Mouse (Mus musculus) heart, embryonic 14.5 days (tissue): ENCODE measurements around the gene Exosc7. TPM values are rescaled to one million over a fixed set of nuclear protein-coding genes. Genes with fewer than 3 reads are reported as not detected.

Experiments used
- ATAC-seq: fragments of 200-750 bp; cut with Nextera tagmentation; 2 replicates; pipeline ENCODE4 v1.8.0; 2017; ENCODE audit warnings: low read depth, moderate TSS enrichment; ENCODE audit not compliant: insufficient number of reproducible peaks, insufficient read depth, low FRiP score
- H3K27ac ChIP-seq, 2 experiments: fragments of 200-500 bp in 1 of 2; fragments of 300-500 bp in 1 of 2; sonication (generic) in 1 of 2; replicated peaks in 1 of 2; 2 replicates each; pipeline ENCODE4 v1.5.1; 2012 to 2014; ENCODE audit warnings: low read depth in 2 of 2, low read length in 2 of 2, control low read depth in 1 of 2, mild to moderate bottlenecking in 1 of 2, mixed read lengths in 1 of 2; ENCODE audit not compliant: control insufficient read depth in 1 of 2, insufficient read depth in 1 of 2
- H3K27me3 ChIP-seq: fragments of 300-500 bp; sonication (generic); 2 replicates; pipeline ENCODE4 v1.6.1; 2014; ENCODE audit warnings: mild to moderate bottlenecking, low read length, control low read depth; ENCODE audit not compliant: control insufficient read depth, insufficient read depth
- H3K36me3 ChIP-seq: fragments of 300-500 bp; sonication (generic); 2 replicates; pipeline ENCODE4 v1.6.1; 2014; ENCODE audit warnings: mild to moderate bottlenecking, control low read depth, low read length, mixed read lengths; ENCODE audit not compliant: control insufficient read depth, insufficient read depth
- H3K4me1 ChIP-seq, 2 experiments: fragments of 200-500 bp in 1 of 2; fragments of 300-500 bp in 1 of 2; sonication (generic) in 1 of 2; 2 replicates each; pipeline ENCODE4 v1.6.1; 2012 to 2014; ENCODE audit warnings: low read length in 2 of 2, control low read depth in 1 of 2, mixed read lengths in 1 of 2; ENCODE audit not compliant: control insufficient read depth in 2 of 2, insufficient read depth in 2 of 2
- H3K4me2 ChIP-seq: fragments of 300-500 bp; sonication (generic); 2 replicates; pipeline ENCODE4 v1.6.1; 2014; ENCODE audit warnings: mild to moderate bottlenecking, low read length
- H3K4me3 ChIP-seq, 2 experiments: fragments of 200-500 bp in 1 of 2; fragments of 300-500 bp in 1 of 2; sonication (generic) in 1 of 2; 2 replicates each; pipeline ENCODE4 v1.5.1; 2012 to 2014; ENCODE audit warnings: low read length in 2 of 2, mild to moderate bottlenecking in 2 of 2, control low read depth in 1 of 2, low read depth in 1 of 2, moderate library complexity in 1 of 2; ENCODE audit not compliant: control insufficient read depth in 1 of 2, insufficient read depth in 1 of 2
- H3K9ac ChIP-seq: fragments of 300-500 bp; sonication (generic); 2 replicates; pipeline ENCODE4 v1.6.1; 2014; ENCODE audit warnings: mild to moderate bottlenecking, low read length
- H3K9me3 ChIP-seq: fragments of 300-500 bp; sonication (generic); 2 replicates; pipeline ENCODE4 v1.6.1; 2016; ENCODE audit warnings: low read length, control low read depth; ENCODE audit not compliant: control insufficient read depth
- WGBS: fragments of 180-500 bp; shearing (Covaris S2); extraction: QIAGEN DNeasy Blood & Tissue Kit; methylation state at CpG from one replicate; pipeline ENCODE4 v1.1.7; 2014; 5-methylcytosine and 5-hydroxymethylcytosine counted together
- polyA plus RNA-seq: library from polyadenylated mRNA; unstranded; fragments of >200 nt; fragmentation: Nextera tagmentation; extraction: Ambion mirVana; gene quantifications from 2 replicates; pipeline ENCODE4 v1.2.1, GENCODE M21; 2014

Gene Exosc7
- polyA plus RNA-seq, 1 experiment from 2014 or later, result 72.9 TPM

DNA sequence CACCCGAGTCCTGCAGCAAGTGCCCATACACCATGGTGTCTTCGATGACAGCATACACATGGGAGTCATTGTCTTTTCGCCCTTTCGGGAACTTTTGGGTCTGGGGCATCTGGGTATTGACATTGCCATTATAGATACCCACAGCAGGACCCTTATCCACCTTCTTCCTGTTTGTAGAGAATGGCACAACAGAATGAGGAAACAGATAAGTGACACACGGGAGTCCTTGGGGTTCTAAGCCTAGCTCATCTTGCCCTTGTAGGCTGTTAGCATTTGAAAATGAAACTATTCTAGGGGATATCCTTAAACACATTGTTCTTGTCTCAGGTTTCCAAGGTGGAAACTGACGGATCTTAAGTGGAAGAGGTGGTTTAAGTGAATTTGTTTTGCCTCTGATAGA is 60.7 kb downstream of the Exosc7 start:
- Histone ChIP-seq H3K36me3 (no peaks in the 10 kb centered on the region), H3K27me3 (no peaks in the 10 kb centered on the region), H3K9me3 (no peaks in the 10 kb centered on the region), H3K4me3 (no peak overlapping the region), H3K4me2 (no peak overlapping the region), H3K27ac (no peak overlapping the region), H3K4me1 (no peaks in the 10 kb centered on the region), H3K9ac (no peak overlapping the region)
- no peak for ATAC-seq
- WGBS, result 66% methylated on average over 6 of the region's 6 CpGs

DNA sequence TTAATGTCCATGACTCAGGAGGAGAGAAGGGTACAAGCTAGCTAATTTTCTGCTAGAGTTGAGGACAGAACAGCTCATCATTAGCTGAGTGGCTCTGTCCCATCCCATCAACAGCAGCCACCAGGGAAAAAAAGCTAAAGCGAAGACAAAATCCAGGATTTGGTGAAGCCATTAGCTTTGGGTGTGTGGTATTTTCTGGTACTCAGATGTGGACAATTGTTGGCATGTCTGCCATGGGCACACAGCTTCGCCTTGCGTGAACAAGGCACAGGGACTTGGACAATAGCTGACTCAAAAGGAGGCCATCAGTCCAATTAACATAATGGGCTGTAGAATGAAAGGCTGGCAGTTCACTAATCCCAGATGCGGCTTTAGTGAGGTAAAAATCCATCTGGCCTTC is 61.3 kb downstream of the Exosc7 start:
- Histone ChIP-seq H3K27ac (no peak overlapping the region), H3K27me3 (no peaks in the 10 kb centered on the region), H3K4me1 (no peaks in the 10 kb centered on the region), H3K9me3 (no peaks in the 10 kb centered on the region), H3K36me3 (no peaks in the 10 kb centered on the region), H3K4me2 (no peak overlapping the region), H3K4me3 (no peak overlapping the region), H3K9ac (no peak overlapping the region)
- ATAC-seq, result no peak
- 85% methylated on average over 4 of the region's 4 CpGs for WGBS

DNA sequence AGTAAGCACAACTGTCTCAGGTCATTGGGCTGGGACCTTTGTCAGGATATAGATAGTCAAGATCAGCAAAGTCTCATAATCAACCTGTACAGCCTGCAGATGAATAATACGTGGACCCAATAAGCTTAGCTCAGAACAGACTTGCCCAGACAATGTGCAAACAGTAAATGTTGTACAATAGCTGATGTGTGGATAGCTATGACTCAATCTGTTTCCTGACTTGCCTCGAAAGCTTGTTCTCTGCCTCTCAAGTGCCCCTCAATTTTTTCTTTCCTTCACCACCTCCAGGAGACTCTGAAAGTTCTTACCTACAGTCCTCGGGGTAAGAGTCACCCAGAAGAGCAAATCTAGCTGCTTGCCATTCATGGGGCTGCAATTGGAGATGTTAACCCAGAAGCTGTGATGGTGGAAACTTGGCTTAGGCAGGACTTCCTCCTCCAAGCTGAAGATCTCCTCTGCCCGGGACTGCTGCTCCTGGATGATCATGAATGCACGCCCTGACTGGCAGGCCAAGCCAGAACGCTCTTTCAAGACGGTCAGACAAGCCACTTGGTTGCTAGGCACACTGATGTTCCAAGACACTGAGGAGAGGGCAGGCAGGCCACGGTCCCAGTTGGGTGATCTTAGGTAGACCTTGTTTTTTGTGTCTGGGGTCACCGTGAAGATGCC is 64.5 kb downstream of the Exosc7 start:
- Histone ChIP-seq H3K36me3 (no peaks in the 10 kb centered on the region), H3K4me1 (no peaks in the 10 kb centered on the region), H3K4me2 (no peak overlapping the region), H3K27ac (no peak overlapping the region), H3K27me3 (no peaks in the 10 kb centered on the region), H3K4me3 (no peak overlapping the region), H3K9me3 (no peaks in the 10 kb centered on the region), H3K9ac (no peak overlapping the region)
- ATAC-seq, result no peak
- 70% methylated on average over 9 of the region's 9 CpGs for WGBS

DNA sequence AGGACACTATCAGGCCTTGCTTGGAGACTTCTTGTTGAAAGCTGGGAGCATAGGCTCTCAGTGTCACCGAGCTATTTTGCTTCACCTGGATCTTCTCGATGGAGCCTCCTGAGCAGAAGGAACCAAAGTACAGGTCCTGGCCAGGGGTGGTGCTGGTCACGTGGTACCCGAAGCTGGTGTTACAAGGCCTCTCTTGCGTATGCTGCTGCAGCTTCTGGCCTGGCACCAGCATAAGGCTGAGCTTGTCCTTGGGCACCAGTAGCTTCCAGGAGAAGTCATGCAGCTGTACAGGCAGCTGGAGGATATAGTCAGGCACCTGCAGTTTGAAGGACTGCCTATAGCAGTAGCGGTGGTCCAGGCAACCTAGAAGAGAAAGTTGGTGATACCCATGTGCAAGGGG is 67.0 kb downstream of the Exosc7 start:
- H3K27ac ChIP-seq, result no peak overlapping the region
- H3K27me3 ChIP-seq, result no peaks in the 10 kb centered on the region
- WGBS, result 87% methylated on average over 6 of the region's 6 CpGs
- H3K4me2 ChIP-seq, result no peak overlapping the region
- no peak for ATAC-seq
- H3K4me1 ChIP-seq, result no peaks in the 10 kb centered on the region
- H3K36me3 ChIP-seq, result no peaks in the 10 kb centered on the region
- no peak overlapping the region for H3K4me3 ChIP-seq
- no peak overlapping the region for H3K9ac ChIP-seq
- no peaks in the 10 kb centered on the region for H3K9me3 ChIP-seq

DNA sequence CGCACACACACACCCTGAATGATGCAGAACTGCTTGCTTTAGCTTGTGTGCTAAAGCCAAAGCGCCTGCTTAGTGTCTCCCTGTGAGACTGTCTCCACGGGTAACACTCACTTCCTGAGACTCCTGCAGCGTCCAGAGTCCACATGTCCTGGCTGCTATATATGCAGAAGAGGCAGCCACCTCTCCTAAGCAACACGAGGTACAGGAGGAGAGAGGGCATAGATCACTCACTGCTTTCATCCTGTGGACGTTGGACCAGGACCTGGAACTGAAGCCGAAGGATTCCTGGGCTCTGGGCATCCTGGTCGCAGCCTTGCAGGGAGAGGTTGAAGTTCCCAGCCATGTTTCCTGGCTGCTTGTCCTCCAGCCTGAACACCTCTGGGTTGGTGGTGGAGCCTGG is 70.2 kb downstream of the Exosc7 start:
- H3K4me2 ChIP-seq, result no peak overlapping the region
- no peak overlapping the region for H3K9ac ChIP-seq
- peaks cover 2 to 5% of the 10 kb centered on the region in 2 experiments; a peak in 3 of 4 replicates for H3K4me1 ChIP-seq
- no peaks in the 10 kb centered on the region for H3K9me3 ChIP-seq
- no peaks in the 10 kb centered on the region for H3K36me3 ChIP-seq
- WGBS, result 63% methylated on average over 8 of the region's 8 CpGs
- ATAC-seq, result no peak
- H3K27me3 ChIP-seq, result no peaks in the 10 kb centered on the region
- H3K27ac ChIP-seq, result no peak overlapping the region
- no peak overlapping the region for H3K4me3 ChIP-seq

DNA sequence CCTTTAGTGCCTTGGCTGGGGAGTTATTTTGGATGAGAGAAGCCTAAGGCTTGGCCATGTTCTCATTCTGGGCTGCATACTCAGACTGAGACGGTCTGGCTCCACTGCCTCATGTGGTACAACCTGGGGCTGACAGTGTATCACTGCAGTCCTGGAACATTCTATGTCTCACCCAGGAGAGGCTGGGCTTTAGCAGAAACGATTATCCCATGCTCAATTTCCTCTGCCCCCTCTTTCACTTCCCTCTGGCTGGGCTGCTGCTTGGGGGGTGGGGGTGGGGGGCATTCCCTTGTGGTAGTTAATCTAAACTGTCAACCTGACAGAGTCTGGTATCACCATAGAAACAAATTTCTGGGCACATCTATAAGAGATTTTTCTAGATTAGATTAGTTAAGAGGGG is 72.5 kb downstream of the Exosc7 start:
- Histone ChIP-seq H3K4me3 (no peak overlapping the region), H3K9me3 (no peaks in the 10 kb centered on the region), H3K36me3 (no peaks in the 10 kb centered on the region), H3K4me2 (no peak overlapping the region), H3K27me3 (no peaks in the 10 kb centered on the region), H3K9ac (no peak overlapping the region), H3K4me1 (peaks cover 2 to 5% of the 10 kb centered on the region in 2 experiments; a peak in 3 of 4 replicates), H3K27ac (no peak overlapping the region)
- no peak for ATAC-seq
- WGBS, result 43% methylated on average over 2 of the region's 2 CpGs

Other genes with a start within 250 kb of the Exosc7 start
- 34.8 and 36.7 TPM in 2 replicates for gene Zfp445, start 247.2 kb upstream of the Exosc7 start, polyA plus RNA-seq
- 1.1 and 1.5 TPM in 2 replicates for gene Zkscan7, start 227.5 kb upstream of the Exosc7 start, polyA plus RNA-seq
- 10.8 and 11.5 TPM in 2 replicates for gene Zfp105, start 190.1 kb upstream of the Exosc7 start, polyA plus RNA-seq
- 28.0 and 30.0 TPM in 2 replicates for gene 1110059G10Rik, start 162.2 kb upstream of the Exosc7 start, polyA plus RNA-seq
- 22.2 and 26.2 TPM in 2 replicates for gene Kif15, start 162.2 kb upstream of the Exosc7 start, polyA plus RNA-seq
- gene Tmem42, start 91.9 kb upstream of the Exosc7 start, polyA plus RNA-seq, result 23.0 and 23.5 TPM in 2 replicates
- 0.35 and 0.49 TPM in 2 replicates for gene Tgm4, start 78.5 kb upstream of the Exosc7 start, polyA plus RNA-seq
- gene Zdhhc3, start within 50 bp of the Exosc7 start, polyA plus RNA-seq, result 36.5 and 36.9 TPM in 2 replicates
- gene Clec3b, start 37.7 kb downstream of the Exosc7 start, polyA plus RNA-seq, result not detected in 2 replicates
- gene Cdcp1, start 102.8 kb downstream of the Exosc7 start, polyA plus RNA-seq, result 0.14 TPM in 1 of 2 replicates, not detected in the other
- 6.6 and 7.2 TPM in 2 replicates for gene Tmem158, start 147.5 kb downstream of the Exosc7 start, polyA plus RNA-seq